Mouse (Mus musculus): ENCODE data around the gene Glipr1.
"Not testable (repeated sequence)": the region's sequence is repeated elsewhere in the genome, so short reads cannot be mapped to it uniquely, and the experiment has no call there.

Gene Glipr1

DNA sequence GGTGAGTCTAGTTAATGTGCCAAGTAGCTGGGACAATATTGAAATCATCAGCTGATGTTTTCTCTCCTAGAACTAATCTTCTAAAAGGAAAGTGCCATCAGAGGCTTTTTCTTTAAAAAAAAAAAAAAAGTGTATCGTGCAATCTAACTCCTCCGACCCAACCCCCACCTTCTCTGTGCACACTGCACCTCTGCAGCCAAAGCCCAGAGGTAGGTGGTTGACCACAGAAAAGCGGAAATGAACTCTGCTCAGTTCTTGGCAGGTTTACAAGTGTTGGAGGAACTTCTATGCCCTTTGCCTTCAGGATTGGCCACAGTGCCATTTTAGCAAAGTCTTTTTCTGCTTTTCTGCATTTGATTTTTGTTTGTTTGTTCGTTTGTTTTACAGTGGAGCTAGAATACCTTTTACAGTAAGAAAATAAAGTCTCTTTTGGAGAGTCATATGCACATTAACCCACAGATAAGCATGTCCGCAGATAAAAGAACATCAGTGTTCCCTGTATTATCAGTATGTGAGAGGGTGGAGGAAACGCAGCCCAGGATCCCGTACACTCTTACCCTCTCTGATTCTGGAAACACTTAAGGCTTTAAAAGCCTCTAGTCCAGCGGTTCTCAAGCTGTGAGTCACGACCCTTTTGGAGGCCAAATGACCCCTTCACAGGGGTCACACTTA, at the start of gene Glipr1:
Glipr1 (minus strand) TSS at position 88 of the 672 bp plus-strand sequence.
- no peak for DNase-seq (ENCODE audit: low read depth, low spot score)

DNA sequence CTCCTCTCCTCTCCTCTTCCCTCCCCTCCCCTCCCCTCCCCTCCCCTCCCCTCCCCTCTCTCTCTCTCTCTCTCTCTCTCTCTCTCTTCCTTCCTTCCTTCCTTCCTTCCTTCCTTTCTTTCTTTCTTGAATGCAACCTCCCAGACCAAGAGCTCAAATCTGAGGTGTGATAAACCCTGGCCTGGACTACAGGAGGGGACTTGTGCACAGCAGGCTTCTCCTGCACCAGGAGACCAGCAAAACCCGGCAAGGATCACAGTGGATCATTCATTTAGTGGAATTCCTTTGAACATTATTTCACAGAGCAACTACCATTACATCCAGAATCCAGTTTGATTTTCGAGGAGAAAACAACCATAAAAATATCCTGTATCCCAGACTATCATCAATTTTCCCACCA, 49.5 kb upstream of the Glipr1 start:
- DNase-seq (ENCODE audit: low read depth, low spot score) = not testable (repeated sequence)

DNA sequence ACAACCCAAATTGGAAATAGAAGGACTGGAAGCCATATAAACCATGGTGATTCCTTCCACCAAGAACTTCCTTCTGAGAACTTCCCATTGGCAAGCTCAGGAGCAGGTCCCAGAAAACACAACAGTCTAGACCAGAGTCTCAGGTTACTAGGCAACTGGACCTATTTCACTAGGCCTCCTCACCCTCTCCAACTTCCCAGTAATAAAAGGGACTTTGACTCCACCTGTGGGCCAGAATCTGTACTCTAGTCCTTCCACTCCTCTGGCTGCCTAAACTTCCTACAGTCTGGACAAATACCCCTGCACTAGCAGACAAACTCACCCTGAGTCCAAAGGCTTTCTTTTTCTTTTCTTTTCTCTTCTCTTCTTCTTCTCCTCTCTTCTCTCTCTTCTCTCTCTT, 48.8 kb upstream of the Glipr1 start:
- no peak for DNase-seq (ENCODE audit: low read depth, low spot score)

DNA sequence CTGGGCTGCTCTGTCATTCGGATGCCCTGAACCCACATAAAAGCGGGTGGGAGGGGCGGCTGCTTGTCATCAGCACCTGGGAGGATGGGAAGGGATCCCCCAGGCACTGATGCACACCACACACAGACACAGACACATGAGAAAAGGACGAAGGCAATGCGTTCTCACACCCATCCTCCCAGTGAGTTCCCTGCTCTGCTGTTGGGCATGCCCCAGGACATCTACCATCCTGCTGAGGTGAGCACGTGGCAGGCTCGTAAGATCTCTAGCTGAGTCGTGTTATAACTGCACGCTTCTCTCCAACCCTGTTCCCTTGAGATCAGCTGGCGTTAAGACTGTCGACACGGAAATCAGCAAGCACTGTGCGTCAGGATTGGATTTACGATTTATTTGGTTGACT, 41.9 kb upstream of the Glipr1 start:
- DNase-seq (ENCODE audit: low read depth, low spot score) = not testable (repeated sequence)

DNA sequence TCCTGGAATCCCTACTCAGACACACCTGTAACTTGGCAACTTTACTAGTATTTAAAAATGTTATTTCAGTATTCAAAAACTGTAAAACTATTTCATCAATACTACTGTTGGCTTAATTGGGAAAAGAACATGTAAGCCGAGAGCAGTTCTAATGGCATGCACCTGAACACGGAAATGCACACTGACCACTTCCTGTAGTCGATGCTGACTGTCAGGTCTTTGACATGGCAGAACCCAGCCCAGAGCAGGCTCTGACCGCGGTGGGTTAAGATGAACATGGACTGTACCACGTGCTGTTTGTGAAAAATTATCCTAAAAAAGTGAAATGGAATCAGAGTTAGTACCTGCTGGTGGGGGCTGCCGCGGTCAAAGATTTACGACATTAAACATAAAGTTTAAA, 41.1 kb upstream of the Glipr1 start:
- not testable (repeated sequence) for DNase-seq (ENCODE audit: low read depth, low spot score)

DNA sequence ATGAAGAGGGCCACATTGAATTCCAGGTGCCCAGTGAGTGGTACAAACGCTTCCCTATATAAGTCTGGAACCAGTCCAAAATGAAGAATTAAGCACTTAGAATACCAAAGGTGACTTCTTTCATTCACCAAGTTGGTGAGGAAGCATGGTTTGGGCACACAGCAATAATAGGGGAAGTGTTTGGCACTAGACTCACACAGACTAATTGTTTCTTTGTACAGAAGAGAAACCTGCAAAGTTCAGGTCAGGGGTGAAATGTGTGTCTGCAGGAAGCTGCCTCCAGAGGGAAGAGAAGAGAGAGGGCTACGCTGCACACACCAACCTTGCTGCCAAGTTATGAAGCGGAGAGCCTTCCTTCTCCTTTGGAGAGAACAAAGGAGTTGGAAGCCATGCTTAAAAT, 26.3 kb upstream of the Glipr1 start:
- DNase-seq (ENCODE audit: low read depth, low spot score) = not testable (repeated sequence)

DNA sequence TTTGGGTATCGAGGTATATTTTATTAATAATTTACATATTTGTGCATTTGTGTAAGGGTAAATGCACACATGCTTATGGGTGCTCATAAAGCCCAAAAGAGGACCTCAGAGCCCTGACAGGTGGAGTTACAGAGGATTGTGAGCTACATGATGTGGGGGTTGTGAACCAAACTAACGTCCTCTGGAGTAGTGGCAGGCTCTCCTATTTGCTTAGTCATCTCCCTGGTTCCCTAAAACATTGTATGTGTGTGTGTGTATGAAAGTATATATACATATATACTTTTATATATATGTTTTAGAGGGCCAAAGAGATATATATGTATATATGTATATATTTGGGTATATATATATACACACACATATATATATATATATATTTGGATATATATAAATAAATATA, 21.2 kb upstream of the Glipr1 start:
- no peak for DNase-seq (ENCODE audit: low read depth, low spot score)

DNA sequence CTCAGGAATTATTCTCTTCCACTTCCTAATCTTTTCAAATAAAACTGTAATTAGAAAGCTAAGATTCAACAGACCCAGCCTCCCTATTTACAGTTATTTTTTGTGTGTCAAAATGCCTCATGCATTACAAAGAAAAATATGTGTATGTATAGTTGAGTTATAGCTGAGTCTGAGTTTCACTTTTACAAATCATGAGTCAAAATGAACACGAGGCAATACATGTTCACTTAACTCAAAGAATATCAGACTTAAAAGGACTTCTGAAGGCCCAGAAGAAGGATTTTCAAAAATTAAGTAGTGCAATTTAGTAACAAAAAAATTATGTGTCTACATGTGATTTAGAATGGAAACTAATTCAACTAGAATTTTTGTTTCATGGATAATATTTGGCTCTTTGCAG, 7.1 kb upstream of the Glipr1 start:
- not testable (repeated sequence) for DNase-seq (ENCODE audit: low read depth, low spot score)

DNA sequence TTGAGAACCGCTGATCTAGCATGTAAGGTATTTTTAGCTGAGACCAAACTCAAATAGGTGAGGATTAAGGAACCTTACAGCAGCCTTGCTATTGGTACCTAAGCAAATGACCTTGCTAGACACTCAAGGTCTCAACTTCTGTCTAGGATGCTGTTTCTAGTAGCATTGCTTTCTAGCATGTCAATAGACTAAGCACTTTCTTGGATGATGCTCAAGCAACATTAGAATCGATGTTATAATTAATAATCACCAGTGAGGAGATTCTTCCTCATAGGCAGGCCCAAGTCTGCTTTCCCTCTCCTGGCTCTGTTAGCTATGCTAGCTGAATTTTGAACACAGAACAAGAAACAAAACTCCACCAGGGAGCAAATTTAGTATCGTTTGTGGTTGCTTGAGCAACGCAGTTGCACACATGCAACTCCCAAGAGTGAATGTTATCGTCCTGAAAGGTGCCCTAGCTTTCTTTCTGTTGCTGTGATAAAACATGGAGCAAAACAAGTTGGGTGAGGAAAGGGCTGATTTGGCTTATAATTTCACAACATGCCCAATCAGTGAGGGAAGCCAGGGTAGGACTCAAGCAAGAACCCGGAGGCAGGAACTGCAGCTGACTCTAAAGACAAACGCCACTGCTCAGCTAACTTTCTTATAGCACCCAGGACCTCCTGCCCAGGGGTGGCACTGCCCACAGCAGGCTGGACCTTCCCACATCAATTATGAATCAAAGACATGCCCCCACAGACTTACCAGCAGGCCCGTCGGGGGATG, 493 bp downstream of the Glipr1 start:
- DNase-seq (ENCODE audit: low read depth, low spot score) = no peak

DNA sequence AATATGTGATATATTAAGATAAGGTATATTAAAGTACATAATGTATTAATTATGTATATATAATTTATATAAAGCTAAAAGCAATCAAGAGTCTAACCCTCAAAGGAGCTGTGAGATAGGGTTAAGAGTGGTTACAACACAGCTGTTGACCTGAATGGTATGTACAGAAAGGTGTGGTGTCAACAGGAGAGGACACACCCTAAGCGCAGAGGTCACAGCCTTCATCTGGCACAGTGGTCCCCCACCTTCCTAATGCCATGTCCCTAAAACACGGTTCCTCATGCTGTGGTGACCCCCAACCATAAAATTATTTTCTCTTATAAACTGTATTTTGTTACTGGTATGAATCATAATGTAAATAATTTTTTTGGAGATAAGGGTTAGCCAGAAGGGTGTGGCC, 1.1 kb downstream of the Glipr1 start:
- DNase-seq (ENCODE audit: low read depth, low spot score) = no peak

DNA sequence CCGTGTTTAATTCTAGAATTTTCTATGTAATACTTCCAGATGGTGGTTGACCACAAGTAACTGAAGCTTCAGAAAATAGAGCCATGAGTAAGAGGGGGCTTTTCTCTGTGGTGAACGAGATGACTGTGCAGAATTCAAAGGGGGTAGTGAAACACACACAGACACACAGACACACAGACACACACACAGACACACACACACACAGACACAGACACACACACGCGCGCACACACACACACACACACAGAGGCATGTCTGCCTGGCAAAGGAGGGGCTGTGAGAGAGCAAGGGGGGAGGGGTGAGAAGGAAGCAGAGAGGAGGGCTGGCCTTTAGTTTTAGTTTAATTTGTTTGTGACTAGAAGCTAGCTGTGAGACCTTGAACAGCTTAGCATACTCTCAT, 1.9 kb downstream of the Glipr1 start:
- DNase-seq (ENCODE audit: low read depth, low spot score) = no peak

DNA sequence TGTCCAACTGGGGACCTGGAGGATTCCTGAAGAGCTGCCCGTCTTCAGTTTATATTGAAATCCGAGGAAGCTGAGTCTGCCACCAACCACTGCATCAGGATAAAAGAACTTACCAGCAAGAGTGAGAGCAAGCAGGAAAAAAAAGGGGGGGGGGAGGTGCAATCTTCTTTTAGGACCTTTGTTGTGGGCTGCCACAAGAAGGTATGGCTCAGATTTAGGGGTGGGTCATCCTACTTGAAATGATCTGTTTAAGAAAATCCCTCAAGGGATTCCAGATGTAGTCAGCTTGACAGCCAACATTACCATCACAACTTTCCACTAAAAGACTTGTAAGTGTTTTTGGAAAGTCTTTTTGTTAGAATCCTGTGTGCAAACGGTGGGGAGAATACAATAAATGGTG, 2.7 kb downstream of the Glipr1 start:
- no peak for DNase-seq (ENCODE audit: low read depth, low spot score)

DNA sequence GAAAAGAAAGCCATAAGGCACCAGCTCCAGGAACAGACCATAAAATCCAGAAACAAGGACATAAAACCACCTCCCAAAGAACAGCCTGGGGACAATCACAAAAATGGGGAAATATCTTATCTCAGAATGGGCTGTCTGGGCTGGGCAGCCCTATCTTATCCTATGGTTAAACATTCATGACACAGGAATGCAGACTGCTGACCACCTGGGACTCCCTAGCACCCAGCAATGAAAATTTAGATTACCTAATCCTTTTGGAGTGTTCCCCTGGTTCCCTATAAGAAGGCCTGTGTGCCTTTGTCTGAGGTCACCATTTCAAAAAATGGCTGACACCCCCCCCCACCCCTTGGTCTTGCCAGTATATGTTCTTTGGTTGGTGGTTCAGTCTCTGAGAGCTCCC, 4.8 kb downstream of the Glipr1 start:
- DNase-seq (ENCODE audit: low read depth, low spot score) = no peak

DNA sequence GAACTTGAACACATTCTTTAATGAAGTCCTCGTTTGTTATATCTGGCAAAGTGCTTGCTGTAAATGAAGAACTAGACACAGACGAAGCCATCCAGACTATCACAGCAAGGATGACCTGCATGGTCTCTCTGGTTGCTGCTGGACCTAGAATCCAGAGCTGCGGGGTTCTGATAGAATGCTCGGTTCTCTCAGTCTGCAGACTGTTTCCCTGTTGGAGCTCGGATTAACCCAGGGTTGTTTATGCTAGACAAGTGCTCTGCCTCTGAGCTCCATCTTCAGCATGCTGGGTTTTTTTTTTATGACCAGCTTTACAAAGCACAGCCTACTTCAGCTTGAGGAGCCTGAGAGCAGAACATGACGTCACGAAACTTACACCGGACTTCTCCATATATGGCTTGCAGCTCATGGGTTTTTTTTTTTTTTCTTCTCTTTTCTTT, 5.5 kb downstream of the Glipr1 start:
- DNase-seq (ENCODE audit: low read depth, low spot score) = no peak

DNA sequence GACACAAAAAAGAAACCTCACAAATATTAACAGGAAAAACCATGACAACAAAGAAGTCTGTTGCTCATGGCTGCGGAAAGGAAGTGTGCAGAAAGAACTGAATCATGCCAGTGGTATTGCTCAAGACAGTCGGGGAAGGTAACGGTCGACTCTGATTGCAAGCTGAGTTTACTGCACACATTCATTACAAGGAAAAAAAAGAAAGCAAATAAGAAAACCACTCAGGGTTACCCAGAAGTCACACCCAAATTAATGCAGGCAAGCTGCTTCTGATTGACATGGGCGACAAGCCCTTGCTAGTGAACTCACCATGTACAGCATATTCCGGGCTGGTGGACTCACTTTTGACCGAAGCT, 5.9 kb downstream of the Glipr1 start:
- no peak for DNase-seq (ENCODE audit: low read depth, low spot score)

DNA sequence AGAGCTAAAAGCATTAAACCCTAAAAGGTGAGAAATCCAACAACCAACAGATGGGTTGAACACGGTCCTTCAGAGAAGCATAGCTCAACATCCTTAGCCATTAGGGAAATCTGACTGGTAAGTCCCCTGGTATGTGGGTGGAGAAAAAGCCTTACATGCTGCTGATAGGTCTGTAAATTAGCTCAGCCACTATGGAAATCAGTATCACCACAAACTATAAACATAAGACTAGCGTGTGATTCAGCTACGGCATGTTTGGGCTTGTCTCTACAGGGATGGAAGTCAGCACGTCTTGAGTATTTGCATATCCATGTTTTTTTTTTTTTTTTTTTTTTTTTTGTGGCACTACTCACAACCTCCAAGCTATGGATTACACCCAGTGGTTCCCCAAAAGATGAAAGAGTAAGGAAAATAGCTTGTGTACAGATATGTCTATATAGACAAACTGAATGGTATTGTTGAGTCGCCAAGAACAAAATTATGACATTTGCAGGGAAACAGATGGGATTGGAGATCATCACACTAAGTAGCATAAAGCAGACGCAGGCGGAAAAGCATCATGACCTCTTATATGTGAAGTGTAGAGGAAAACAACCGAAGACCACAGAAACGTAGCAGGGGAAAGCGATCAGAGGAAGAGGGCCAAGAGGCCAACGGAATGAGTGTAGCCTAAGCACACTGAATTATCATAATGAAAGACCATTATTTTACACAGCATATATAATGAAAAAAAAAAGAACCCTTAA, 6.5 kb downstream of the Glipr1 start:
- DNase-seq (ENCODE audit: low read depth, low spot score) = no peak

DNA sequence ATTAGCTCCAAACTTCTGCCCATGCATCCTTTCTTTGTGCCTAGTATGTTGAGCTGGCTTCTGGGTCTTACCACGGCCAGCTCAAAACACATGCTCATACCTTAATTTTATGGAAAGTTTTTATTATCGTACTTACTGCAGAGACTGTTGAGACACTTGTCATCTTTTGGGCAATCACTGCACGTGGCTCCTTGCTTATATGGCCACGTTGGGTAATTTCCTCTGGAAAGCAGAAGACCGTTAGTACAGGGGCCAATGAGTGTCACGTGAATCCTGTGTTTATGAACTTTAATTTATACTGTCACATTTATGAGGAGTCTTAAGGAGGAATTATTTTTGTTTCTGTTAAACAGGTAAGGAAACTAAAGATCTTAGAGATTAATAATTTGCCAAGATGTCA, 16.0 kb downstream of the Glipr1 start:
- DNase-seq (ENCODE audit: low read depth, low spot score) = no peak

DNA sequence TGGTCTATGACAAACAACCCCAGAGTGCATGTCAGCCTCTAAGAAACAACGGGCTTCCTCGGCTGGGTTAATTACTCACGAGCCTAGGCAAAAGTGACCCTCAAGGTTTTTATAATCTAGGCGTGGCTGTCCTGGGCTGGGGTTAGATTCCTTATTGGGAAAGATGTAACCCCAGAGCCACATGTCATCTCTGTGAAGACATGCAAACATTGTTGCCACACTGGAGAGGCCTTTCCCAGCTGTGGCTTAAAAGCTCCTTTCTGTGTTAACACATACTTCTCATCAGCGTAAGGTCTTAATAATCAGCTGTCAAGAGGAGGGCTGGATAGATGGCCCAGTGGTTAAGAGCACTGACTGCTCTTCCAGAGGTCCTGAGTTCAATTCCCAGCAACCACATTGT, 19.4 kb downstream of the Glipr1 start:
- DNase-seq (ENCODE audit: low read depth, low spot score) = no peak

DNA sequence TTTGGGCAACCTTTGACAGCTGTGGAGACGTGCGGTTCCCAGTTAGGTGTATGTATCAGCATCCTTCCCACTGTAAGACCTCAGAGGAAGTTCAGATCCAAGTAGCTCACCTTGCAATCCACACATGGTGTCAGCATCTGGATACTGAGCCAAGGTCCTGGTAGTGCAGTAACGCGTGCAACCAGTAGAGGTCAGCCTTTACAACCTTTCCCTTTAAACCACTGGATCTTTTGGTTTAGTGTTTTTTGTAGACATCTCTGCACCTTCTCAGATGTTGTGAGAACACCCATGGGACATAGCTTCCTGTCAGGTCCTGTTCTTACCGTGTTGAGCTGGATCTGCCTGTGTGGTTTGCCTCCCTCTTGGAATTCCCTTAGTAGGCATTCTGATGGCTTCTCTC, 24.8 kb downstream of the Glipr1 start:
- DNase-seq (ENCODE audit: low read depth, low spot score) = peak; percentile 21

DNA sequence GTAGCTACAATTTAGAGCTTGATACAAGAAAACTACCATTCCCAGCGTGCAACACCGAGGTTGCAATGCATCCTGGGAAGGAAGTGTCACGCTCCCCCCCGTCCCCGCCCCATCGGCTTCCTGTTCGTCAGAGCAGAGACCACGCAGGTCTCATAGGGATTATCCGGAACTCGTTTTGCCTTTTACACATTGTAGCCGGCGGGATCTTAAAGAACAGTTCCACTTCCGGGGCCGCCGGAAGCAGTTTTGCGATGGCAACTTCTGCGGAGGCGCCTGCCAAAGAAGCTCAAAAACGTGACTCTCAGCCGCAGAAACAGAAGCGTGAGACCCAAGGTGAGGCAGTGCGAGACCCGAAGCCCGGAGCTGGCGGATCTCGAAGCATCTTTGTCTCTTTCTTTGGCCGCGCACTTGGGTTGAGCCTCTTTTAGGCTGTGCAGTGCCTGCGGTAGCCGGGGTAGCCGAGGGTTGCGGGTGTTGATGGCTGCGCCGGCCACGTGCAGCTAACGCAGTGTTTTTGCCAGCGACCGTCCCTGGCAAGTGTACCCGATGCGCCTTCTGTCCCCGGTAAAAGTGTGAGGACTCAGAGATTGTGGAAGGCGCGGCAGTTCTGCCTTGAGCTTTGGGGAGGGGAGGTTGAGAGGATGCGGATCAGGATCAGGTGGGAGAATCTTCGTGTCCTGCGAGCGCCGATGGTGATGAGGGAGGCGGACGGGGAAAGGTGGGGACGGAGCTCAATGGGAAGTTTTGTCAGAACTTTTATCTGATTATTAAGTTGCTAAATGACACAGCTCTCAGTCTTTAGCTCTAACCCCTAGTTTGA, 29.7 kb downstream of the Glipr1 start, which contains the start of gene Krr1:
Krr1 (plus strand) TSS at position 123 of the 820 bp plus-strand sequence.
- peak; percentile 98 for DNase-seq (ENCODE audit: low read depth, low spot score)

DNA sequence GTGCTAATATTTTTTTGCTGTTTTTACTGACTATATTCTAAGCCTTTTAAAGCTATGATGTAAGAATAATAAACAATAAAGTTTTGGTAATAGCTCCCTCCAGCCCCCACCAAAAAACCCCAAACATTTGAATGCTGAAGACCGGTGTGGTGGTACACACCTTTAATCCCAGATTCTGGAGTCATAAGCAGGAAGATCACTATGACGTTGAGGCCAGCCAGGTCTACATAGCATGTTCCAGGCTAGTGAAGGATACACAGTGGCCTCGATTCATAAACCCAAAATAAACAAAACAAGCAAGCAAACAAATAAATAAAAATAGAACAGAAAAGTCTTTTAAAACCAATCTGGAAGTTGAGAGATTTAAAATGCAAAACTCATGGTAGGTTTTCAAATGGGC, 30.5 kb downstream of the Glipr1 start:
- no peak for DNase-seq (ENCODE audit: low read depth, low spot score)

DNA sequence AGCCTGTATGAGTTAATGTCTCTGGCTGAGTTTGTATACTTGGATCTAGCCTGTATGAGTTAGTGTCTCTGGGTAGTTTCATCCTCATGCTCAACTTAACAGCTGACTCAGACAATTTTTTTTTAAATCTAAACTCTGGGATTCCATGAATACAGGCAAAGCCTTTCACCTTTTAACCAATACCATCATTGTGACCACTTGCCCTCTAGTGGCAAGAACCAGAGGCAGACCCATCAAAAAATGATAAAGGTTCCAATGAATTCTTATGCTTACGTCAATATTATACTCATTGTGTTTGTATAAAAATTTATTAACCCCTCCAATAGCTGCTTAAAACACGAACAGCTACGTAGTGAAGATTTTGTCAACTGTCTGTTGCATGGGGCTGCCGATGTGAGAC, 36.0 kb downstream of the Glipr1 start:
- no peak for DNase-seq (ENCODE audit: low read depth, low spot score)

Measured in telencephalon, adult 2 months (tissue).